Mouse (Mus musculus) brain, embryonic 14.5 days (tissue): ENCODE data around the gene Rundc1.

Experiments used
- CTCF ChIP-seq: fragments of 200-500 bp; IDR thresholded peaks from 2 replicates; pipeline ENCODE4 v1.5.1; 2012; ENCODE audit warnings: inconsistent platforms, mild to moderate bottlenecking, moderate library complexity, borderline replicate concordance; ENCODE audit not compliant: insufficient read depth, insufficient read length; ENCODE audit errors: extremely low read depth
- POLR2A ChIP-seq: fragments of 200-500 bp; IDR thresholded peaks from 2 replicates; pipeline ENCODE4 v1.6.1; 2012; ENCODE audit warnings: mild to moderate bottlenecking, inconsistent platforms, borderline replicate concordance; ENCODE audit not compliant: poor library complexity, insufficient read depth, insufficient read length, severe bottlenecking; ENCODE audit errors: extremely low read depth

DNA sequence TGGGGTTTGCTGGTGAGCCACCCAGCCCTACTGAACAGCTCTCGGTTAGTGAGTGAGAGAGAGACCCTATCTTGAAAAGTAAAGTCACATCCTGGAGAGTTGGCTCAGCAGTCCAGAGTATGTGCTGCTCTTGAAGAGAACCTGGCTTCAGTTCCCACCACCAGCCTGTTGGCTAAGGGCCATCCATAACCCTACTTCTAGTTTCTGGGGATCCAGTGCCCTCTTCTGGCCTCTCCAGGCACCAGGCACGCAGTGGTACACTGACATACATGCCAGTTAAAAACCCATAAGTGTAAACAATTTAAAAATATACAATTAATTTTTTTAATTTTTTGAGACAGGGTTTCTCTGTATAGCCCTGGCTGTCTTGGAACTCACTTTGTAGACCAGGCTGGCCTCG is 25.5 kb downstream of the Rundc1 start:
- TF ChIP-seq CTCF (peak; percentile 25; the same call in 1 of the 2 replicates), POLR2A (no peak)
